Mouse (Mus musculus) olfactory bulb, adult 2 months (tissue): ENCODE measurements around the gene Tmem203. TPM values are rescaled to one million over a fixed set of nuclear protein-coding genes. Genes with fewer than 3 reads are reported as not detected.

Experiments
- H3K27ac ChIP-seq: fragments of 200-500 bp; 2 replicates; pipeline ENCODE4 v1.5.1; 2012; ENCODE audit warnings: low read depth, low read length; ENCODE audit not compliant: insufficient read depth
- H3K4me1 ChIP-seq: fragments of 200-500 bp; 2 replicates; pipeline ENCODE4 v1.6.1; 2012; ENCODE audit warnings: low read length; ENCODE audit not compliant: control insufficient read depth, insufficient read depth
- H3K4me3 ChIP-seq: fragments of 200-500 bp; 2 replicates; pipeline ENCODE4 v1.5.1; 2012; ENCODE audit warnings: mild to moderate bottlenecking, low read depth, low read length, moderate library complexity; ENCODE audit not compliant: insufficient read depth
- CTCF ChIP-seq: fragments of 200-500 bp; IDR thresholded peaks from 2 replicates; pipeline ENCODE4 v1.5.1; 2012; ENCODE audit warnings: low read depth, mild to moderate bottlenecking, low read length, moderate library complexity; ENCODE audit not compliant: insufficient read depth
- POLR2A ChIP-seq: fragments of 200-500 bp; IDR thresholded peaks from 2 replicates; pipeline ENCODE4 v1.6.1; 2012; ENCODE audit warnings: mild to moderate bottlenecking, low read depth, low read length, moderate library complexity; ENCODE audit not compliant: insufficient read depth
- WGBS: fragments of 180-500 bp; shearing (Covaris S2); methylation state at CpG from one replicate; pipeline ENCODE4 v1.1.7; 2018; 5-methylcytosine and 5-hydroxymethylcytosine counted together
- polyA plus RNA-seq: library from polyadenylated mRNA; stranded (reverse); fragments of >200 nt; gene quantifications from 2 replicates; pipeline ENCODE4 v1.2.4, GENCODE M21; 2012; ENCODE audit warnings: low replicate concordance; ENCODE audit not compliant: missing spikeins, insufficient read depth, insufficient read length

The Tmem203 gene
- polyA plus RNA-seq, 1 experiment: not detected

DNA sequence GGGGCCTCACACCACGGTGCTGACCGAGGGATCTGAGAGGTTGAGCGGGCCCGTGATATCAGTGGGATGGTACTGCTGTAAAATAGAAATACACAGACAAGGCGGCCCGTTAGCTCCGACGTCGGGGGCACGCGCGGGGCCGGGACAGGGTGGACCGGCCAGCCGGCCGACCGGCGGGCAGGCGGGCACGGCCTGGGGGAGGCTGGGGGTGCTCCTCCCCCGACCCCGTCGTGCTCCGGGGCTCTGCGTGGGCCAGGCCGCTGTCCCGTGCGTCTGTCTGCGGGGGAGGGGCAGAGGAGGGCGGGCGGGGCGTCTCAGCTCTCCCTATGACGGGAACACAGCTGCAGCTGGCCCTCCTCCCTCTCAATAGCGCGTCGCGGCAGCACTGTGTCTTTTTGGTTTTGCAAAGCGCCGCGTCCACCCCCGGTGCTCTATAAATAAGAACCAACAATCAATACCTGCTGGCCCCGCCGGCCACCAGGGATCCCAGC lies 36.9 kb downstream of the Tmem203 start:
- Histone ChIP-seq H3K4me3 (peak overlapping the region; percentile 7; the same call in 1 of the 2 replicates), H3K4me1 (peaks cover 81% of the 10 kb centered on the region), H3K27ac (peak overlapping the region; percentile 34; the same call in 1 of the 2 replicates)
- TF ChIP-seq CTCF (no peak), POLR2A (no peak)
- WGBS: 5% methylated on average over 40 of the region's 43 CpGs

DNA sequence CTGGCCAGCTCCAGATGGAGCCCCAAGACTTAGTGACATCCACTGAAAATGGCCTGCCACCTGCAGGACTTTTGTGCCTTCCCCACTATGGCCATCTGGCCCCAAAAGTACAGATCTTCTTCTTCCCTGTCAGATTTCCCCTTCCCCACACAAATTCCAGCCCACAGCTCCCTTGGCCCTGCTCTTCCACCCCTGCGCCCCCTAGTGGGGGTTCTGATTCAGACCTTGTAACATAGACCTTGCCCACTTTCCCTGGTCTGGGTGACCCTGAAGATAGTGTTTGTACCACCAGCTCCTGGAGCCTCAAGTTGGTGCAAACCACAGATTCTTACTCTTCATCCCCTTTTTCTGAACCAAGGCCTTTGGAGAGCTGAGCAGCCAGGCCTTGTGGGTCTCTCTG lies 37.6 kb downstream of the Tmem203 start:
- Histone ChIP-seq H3K4me1 (peaks cover 81% of the 10 kb centered on the region), H3K4me3 (0 out of 2 replicates have a peak overlapping the region, but pooled peaks have one; percentile 7), H3K27ac (peak overlapping the region; percentile 6; the same call in 1 of the 2 replicates)
- 0% methylated on average over 1 of the region's 1 CpGs for WGBS
- TF ChIP-seq POLR2A (0 out of 2 replicates have a peak, but pooled peaks have one; percentile 13), CTCF (peak; percentile 78)

DNA sequence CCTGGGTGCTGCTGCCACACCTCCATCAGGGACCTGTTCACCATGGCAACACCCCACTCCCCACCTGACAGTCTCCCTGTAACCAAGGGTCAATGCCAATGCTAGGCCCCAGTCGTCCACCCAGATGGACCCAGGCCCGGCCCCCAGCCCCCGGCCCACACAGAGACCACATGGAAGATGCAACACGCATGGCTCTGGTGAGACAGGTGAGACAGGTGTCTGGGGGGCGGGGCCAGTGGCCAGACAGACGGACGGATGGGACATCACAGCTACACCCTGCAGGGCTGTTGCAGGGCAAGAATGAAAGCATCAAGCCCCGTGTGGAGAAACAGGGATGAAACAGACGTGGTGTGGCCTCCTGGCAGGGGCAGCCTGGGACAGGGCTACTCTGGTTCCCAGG lies 38.5 kb downstream of the Tmem203 start:
- Histone ChIP-seq H3K27ac (no peak overlapping the region), H3K4me3 (no peak overlapping the region), H3K4me1 (peaks cover 75% of the 10 kb centered on the region)
- TF ChIP-seq POLR2A (no peak), CTCF (no peak)
- WGBS: 67% methylated on average over 9 of the region's 9 CpGs

GRCm38 (mm10) chr2:25297093-25297492 lies 41.9 kb downstream of the Tmem203 start:
- TF ChIP-seq POLR2A: no peak
- no peak for TF ChIP-seq CTCF
- no peak overlapping the region for H3K4me3 ChIP-seq
- peaks cover 41% of the 10 kb centered on the region for H3K4me1 ChIP-seq
- 67% methylated on average over 8 of the region's 8 CpGs for WGBS
- H3K27ac ChIP-seq: no peak overlapping the region

GRCm38 (mm10) chr2:25298046-25298445 lies 42.8 kb downstream of the Tmem203 start:
- no peak overlapping the region for H3K4me3 ChIP-seq
- WGBS: 79% methylated on average over 10 of the region's 10 CpGs
- TF ChIP-seq POLR2A (no peak), CTCF (no peak)
- H3K4me1 ChIP-seq: peaks cover 32% of the 10 kb centered on the region
- no peak overlapping the region for H3K27ac ChIP-seq

DNA sequence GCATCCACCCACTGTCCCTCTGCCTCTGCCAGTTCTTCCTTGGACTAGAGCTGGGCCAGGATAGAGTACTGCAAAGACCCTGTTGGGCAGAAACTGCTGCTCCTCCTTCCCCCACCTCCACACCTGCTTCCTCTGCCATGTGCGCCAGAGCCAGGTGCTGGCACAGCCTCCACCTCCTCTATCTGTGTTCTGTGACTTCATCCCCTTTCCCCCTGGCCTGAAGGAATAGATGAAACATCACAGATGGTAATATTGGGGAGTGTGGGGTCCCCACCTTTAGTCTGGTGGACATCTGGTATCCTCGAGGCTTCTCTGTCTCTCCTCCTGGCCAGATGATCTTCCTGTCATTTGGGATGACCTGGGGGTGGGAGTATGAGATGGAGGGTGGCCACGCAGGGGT lies 48.2 kb downstream of the Tmem203 start:
- no peak overlapping the region for H3K27ac ChIP-seq
- 74% methylated on average over 3 of the region's 3 CpGs for WGBS
- no peak for TF ChIP-seq CTCF
- H3K4me1 ChIP-seq: peaks cover 9% of the 10 kb centered on the region
- H3K4me3 ChIP-seq: no peak overlapping the region

GRCm38 (mm10) chr2:25303931-25304656 lies 48.9 kb downstream of the Tmem203 start:
- Histone ChIP-seq H3K4me1 (peaks cover 9% of the 10 kb centered on the region), H3K27ac (no peak overlapping the region), H3K4me3 (no peak overlapping the region)
- WGBS: 66% methylated on average over 7 of the region's 7 CpGs
- no peak for TF ChIP-seq POLR2A
- no peak for TF ChIP-seq CTCF

GRCm38 (mm10) chr2:25304657-25305541 lies 49.7 kb downstream of the Tmem203 start:
- Histone ChIP-seq H3K27ac (no peak overlapping the region), H3K4me3 (peak overlapping the region; percentile 19), H3K4me1 (peaks cover 9% of the 10 kb centered on the region)
- WGBS: 8% methylated on average over 45 of the region's 45 CpGs
- TF ChIP-seq CTCF (no peak), POLR2A (no peak)

Other genes with a start within 250 kb of the Tmem203 start
- not detected in 2 replicates for gene Nsmf, start 201.1 kb upstream of the Tmem203 start, polyA plus RNA-seq
- not detected in 2 replicates for gene Entpd8, start 175.1 kb upstream of the Tmem203 start, polyA plus RNA-seq
- not detected in 2 replicates for gene Noxa1, start 160.3 kb upstream of the Tmem203 start, polyA plus RNA-seq
- not detected in 2 replicates for gene Nrarp, start 74.7 kb upstream of the Tmem203 start, polyA plus RNA-seq
- gene Tor4a, start 58.6 kb upstream of the Tmem203 start, polyA plus RNA-seq: not detected in 2 replicates
- not detected in 2 replicates for gene Nelfb, start 44.0 kb upstream of the Tmem203 start, polyA plus RNA-seq
- gene Stpg3, start 40.8 kb upstream of the Tmem203 start, polyA plus RNA-seq: not detected in 2 replicates
- not detected in 2 replicates for gene Fam166a, start 36.7 kb upstream of the Tmem203 start, polyA plus RNA-seq
- 193 TPM in 1 of 2 replicates, not detected in the other for gene Tubb4b, start 30.7 kb upstream of the Tmem203 start, polyA plus RNA-seq
- gene Slc34a3, start 21.1 kb upstream of the Tmem203 start, polyA plus RNA-seq: not detected in 2 replicates
- not detected in 2 replicates for gene Rnf224, start 18.7 kb upstream of the Tmem203 start, polyA plus RNA-seq
- not detected in 2 replicates for gene Rnf208, start 13.2 kb upstream of the Tmem203 start, polyA plus RNA-seq
- gene Cysrt1, start 13.0 kb upstream of the Tmem203 start, polyA plus RNA-seq: not detected in 2 replicates
- not detected in 2 replicates for gene AL732309.1, start 8.6 kb upstream of the Tmem203 start, polyA plus RNA-seq
- not detected in 2 replicates for gene Tprn, start 7.2 kb downstream of the Tmem203 start, polyA plus RNA-seq
- gene Ssna1, start 17.0 kb downstream of the Tmem203 start, polyA plus RNA-seq: not detected in 2 replicates
- gene Anapc2, start 17.0 kb downstream of the Tmem203 start, polyA plus RNA-seq: not detected in 2 replicates
- gene Tmem210, start 32.7 kb downstream of the Tmem203 start, polyA plus RNA-seq: not detected in 2 replicates
- not detected in 2 replicates for gene Lrrc26, start 34.5 kb downstream of the Tmem203 start, polyA plus RNA-seq
- gene Grin1, start 63.7 kb downstream of the Tmem203 start, polyA plus RNA-seq: 199 and 286 TPM in 2 replicates
- gene Man1b1, start 76.9 kb downstream of the Tmem203 start, polyA plus RNA-seq: not detected in 2 replicates
- not detected in 2 replicates for gene Dpp7, start 100.9 kb downstream of the Tmem203 start, polyA plus RNA-seq
- not detected in 2 replicates for gene Uap1l1, start 110.2 kb downstream of the Tmem203 start, polyA plus RNA-seq
- gene Sapcd2, start 116.9 kb downstream of the Tmem203 start, polyA plus RNA-seq: not detected in 2 replicates
- gene Entpd2, start 140.4 kb downstream of the Tmem203 start, polyA plus RNA-seq: not detected in 2 replicates
- gene Npdc1, start 143.9 kb downstream of the Tmem203 start, polyA plus RNA-seq: not detected in 2 replicates
- not detected in 2 replicates for gene Fut7, start 167.8 kb downstream of the Tmem203 start, polyA plus RNA-seq
- gene Abca2, start 173.3 kb downstream of the Tmem203 start, polyA plus RNA-seq: not detected in 2 replicates
- gene Clic3, start 201.4 kb downstream of the Tmem203 start, polyA plus RNA-seq: not detected in 2 replicates
- gene Paxx, start 205.7 kb downstream of the Tmem203 start, polyA plus RNA-seq: not detected in 2 replicates
- gene Ptgds, start 214.6 kb downstream of the Tmem203 start, polyA plus RNA-seq: 758 and 1,988 TPM in 2 replicates
- gene Lcn12, start 238.5 kb downstream of the Tmem203 start, polyA plus RNA-seq: not detected in 2 replicates
- 706 TPM in 1 of 2 replicates, not detected in the other for gene Fbxw5, start 245.3 kb downstream of the Tmem203 start, polyA plus RNA-seq
- not detected in 2 replicates for gene C8g, start 246.3 kb downstream of the Tmem203 start, polyA plus RNA-seq